Mouse (Mus musculus) 3134 (cell line): ENCODE results near the gene Socs1.
A peak's percentile ranks its signal among the peaks of the same experiment; 100 is the strongest.

Source experiments
- DNase-seq: peaks from one replicate; pipeline ENCODE4 v3.0.0-alpha.2; 2011; ENCODE audit warnings: low spot score; ENCODE audit not compliant: insufficient read length; ENCODE audit errors: extremely low read depth

Socs1 gene

DNA sequence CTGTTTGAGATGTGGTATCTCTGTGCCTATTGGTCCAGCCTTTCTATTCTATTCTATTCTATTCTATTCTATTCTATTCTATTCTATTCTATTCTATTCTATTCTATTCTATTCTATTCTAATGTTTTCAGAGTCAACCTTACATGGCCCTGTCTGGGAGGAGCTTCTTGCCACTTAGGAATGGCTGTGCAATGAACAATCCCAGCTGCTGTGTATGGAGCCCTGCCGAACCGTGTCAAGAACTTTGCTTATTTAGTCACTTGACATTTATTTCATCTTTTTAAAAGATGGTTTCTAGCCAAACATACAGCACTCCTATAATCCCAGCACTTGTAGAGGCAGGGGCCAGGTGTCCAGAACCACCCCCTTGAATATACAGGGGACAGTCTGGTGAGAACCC lies 21.0 kb downstream of the Socs1 start:
- no peak for DNase-seq

DNA sequence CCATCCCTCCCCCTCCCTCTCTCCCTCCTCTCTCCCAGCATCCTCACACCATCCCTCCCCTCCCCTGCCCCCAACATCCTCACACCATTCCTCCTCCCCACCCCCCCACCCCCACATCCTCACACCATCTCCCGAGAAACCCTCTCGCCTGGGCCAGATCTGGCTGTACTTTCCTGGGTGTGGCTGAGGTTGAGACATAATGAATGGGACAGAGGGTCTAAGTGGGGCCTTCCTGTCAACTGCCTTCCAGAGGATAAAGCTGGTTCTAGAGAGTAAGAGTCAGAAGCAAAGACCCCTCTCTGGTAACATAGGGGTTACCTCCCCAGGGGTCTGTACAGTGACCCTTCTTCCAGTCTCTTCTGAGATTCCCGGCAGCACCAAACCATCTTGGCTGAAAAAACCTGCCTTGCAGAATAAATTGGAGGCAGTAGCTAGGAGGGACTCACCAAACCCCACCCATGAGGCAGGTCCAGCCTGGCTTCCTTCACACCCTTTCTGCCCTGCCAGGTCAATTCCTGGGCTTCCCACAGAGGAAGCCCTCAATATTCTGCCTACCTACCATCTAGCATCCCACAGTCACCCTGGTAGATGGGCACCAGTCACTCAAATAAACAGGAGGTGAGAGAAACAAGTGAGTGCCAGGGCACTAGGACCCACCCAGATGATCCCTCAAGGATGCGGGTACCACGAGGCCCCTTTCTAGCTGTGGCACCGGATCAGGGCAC lies 21.6 kb downstream of the Socs1 start:
- DNase-seq: no peak

DNA sequence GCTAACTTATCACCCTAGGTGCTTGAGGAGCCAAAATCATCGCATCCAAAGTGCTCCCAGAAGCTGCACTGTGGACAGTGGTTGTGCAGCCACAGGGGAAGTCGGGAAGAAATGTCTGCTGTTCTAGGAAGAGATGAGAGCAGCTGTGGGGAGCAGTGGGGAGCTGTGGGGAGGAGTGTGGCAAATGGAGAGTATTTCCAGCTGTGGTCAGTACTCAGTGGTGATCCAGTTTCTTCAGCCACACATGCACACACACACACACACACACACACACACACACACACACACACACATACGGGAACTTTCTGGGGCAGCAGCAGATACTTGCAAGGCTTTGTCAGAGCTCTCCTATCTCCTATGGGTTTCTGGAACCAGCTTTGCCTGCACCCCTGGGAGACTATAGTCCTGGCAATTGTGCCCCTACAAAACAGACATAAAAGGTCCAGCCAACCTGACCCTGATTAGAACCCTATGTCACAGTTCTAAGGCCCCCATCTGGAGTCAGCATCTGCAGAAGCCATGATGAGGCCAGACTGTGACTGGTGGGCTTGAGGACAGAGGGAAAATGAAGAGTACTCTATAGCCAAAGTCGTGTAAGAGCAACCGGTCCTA lies 22.7 kb downstream of the Socs1 start:
- DNase-seq: no peak

DNA sequence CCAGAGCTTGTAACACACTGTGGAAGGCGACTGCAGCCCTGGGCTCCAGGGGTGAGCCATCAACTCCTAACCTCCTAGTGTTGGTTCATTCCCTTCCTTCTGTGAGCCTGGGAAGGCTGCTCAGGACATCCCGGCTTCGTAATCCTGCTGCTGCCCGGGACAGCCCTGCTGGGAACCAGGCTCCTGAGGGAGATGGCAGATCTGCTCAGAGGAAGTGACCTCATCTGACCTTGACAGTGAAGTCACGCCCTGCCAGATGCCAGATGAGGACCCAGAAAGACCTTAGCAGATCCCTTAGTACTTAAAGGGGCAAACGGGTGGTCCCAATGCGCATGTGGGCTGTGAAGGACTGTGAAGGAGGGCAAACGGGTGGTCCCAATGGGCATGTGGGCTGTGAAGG lies 24.2 kb downstream of the Socs1 start:
- DNase-seq: no peak

DNA sequence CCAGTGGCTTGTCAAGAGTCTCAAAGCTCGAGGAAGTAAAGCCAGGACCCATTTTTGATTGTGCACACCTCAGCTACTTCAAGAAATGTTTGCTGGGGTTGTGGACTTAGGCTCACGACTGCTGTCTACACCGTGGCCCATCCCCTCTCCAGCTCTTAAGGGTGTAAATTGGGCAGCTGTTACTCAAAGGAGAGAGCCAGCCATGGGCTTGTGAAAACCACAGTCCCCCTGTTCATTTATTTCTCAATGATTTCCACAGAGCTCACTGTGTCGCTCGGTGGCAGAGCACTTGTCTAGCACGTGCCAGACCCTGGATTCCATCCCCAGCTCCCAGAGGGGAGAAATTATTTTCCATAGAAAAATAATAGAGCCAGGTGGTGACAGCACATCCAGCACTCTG lies 29.2 kb downstream of the Socs1 start:
- no peak for DNase-seq

DNA sequence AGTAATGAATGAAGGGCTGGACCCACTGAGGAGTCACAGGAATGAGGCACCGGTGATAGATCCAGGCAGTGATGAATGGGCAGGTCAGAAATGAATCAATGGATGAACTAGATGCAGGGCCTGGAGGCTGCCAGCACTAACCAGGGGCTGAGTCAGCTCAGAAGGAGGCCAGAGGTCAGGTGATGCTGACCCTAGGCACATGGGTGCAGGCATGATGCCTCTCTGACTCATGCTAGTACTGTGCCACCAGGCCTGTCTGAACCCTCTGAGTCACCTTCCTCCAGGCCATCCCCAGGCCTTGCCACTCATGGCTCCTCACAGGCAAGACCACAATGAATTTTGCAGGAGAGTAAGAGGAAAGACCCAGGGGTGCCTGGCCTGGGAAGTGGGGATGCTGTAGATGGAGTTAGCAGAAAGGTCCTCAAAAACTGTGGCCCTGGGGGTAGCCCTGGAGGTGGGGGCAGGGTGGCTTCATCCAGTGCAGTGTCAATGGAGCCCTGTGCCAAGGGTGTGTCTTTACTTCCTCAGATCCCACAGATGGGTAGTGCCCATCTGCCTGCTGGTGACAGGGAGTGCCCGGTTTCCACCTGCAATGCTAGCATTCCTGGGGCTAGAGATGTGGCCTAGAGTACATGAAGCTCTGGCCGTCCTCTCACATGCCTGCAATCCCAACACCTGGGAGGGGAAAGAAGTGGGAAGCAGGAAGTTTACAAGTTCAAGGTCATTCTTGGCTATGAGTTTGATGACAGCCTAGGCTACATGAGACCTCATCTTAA lies 30.6 kb downstream of the Socs1 start:
- peak; percentile 96 for DNase-seq

DNA sequence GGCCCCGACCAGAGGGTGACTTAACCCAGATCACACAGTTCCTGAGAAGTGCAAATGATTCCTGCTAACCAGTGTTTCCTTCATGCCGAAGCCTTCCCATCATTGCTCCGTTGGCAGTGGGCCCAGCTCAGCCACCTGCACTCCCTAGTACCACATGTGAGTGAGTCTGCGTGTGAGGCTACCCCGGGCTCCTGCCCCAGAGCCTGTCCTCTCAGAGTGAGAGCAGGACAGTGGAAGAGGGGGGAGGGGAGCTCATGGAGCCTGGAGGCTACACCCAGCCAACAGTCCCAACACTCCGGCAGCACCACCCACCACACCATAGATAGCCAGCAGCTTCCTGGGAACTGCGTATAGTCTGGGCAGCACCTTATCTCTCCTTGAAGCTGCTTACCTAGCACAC lies 35.5 kb downstream of the Socs1 start:
- DNase-seq: no peak

DNA sequence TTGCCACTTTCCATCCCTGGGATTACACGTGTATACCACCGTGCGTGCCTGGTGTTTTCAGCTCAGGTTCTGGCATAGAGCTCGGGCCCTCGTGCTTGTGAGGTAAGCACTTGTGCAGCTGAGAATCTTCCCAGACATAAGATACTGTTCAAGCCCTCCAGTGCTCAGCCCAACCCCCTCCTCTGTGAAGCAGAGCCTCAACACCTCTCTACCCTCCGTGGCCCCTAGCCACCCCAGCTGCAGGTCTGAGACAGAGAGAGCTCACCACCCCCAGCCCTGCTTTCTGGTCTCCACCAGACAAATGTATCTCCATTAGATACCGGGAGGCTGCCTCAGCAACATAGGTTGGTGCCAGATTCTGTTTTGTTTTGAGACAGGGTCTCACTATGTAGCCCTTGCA lies 36.1 kb downstream of the Socs1 start:
- DNase-seq: no peak

DNA sequence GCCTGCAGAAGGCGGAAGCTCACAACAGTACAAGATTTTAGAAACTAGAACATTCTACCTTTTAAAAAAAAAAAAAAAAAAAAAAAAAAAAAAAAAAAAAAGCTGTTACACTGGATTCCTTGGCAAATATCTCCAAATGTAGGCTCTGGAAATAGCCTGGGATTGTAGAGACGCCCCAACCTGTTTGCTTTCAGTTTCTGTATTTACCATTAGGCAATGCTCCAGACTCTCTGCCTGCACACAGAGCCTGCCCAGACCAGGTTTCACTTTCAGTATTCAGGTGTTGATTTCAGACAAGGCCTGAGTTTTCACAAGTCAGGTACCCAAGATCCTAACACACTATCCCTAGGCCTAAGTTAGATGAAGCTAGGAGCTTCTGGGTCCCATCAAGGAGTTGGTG lies 44.3 kb downstream of the Socs1 start:
- no peak for DNase-seq

DNA sequence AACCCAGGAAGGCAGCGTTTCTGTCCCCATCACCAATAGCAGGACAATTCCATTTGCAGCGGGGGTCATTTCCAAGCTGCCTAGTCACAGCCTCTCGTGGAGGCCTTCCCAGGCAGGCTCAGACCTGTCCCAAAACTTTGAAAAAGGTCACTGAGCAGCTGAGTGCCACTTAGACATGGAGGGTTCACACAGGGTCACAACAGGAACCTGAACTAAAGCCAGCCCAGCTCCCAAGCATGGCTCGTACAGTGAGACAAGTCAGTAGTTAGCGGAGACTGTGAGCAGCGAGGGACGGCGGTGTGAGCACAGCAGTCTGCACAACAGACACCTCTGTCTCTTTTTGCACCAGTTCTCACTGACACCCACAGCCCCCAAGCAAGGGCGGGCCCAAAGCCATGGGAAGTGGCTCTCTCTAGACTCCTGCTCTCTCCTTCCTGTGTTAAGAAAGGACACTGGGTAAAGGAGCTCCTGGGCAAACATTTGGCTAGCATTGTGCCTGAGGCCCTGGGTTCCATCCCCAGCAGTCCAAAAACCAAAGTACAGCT lies 45.4 kb downstream of the Socs1 start:
- no peak for DNase-seq

DNA sequence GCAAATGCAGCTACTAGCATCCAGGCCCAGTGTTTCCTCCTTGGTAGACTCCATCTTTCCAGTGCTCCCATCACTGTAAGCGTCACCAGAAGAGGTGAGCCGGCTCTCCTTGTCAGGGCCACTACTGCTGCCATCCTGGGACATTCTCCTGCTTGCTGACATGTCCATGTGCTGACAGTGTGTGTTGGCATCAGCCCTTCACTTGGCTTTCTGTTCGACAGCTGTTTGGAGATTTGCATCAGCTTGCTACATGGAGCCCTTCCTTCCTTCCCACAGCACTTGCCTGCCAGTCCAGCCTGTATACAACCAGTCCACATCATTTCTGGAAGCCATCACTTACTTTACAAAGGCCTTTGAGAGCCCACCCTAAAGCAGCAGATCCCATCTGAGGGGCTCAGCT lies 46.5 kb downstream of the Socs1 start:
- DNase-seq: no peak

DNA sequence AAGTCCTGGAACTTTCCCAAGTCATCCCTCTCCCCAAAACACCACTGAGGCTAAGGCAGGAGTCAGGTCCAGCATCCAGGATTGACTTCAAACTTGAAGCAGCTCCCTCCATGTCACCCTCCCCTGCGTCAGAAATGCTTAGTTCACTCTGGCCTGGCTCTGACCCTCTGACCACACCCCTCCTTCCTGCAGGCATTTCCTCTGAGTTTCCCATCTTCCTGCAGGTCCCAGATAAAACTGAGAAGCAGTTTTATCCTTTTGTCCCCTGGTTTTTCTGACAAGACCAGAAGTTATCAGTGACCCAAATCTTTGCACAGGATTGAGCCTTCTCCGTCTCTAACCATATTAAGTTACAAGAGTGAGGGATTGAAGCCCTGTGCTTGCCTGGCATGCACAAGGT lies 47.8 kb downstream of the Socs1 start:
- no peak for DNase-seq

DNA sequence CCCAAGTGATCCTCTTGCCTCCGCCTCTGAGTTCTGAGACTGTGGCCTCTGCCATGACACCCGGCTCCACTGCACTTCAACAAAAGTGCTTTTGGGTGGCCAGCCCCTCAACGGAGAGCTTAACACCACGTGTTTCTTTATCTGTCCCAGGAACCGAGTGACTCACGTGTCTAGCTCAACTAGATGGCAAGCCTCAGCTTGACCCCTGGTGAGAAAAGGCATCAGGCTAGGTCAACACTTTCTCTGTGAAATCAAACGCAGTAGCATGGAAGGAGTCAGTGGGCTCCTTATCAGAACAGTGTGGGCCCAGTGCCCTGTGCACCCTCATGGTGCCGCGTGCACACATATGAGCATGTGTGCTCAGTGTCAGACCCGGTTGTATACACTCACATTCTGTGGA lies 49.0 kb downstream of the Socs1 start:
- no peak for DNase-seq

DNA sequence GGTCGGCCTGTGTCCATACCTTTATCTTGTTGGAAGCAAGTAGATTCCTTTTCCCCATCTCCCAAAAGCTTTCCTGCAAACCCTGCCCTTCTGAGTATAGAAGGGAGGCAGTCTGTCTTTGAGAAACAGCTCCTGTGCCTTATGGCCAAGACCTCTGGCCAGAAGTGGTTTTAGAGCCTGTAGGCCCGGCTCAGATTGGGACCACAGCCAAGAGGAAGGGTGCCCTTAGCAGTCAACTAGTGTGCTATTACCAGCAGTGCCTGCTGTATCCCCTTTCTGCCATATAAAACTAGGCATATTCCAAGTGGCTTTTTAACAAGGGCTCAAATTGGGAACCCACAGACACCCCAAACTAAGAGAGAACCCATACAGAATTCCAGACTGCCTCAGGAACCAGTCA lies 49.6 kb downstream of the Socs1 start:
- DNase-seq: no peak

DNA sequence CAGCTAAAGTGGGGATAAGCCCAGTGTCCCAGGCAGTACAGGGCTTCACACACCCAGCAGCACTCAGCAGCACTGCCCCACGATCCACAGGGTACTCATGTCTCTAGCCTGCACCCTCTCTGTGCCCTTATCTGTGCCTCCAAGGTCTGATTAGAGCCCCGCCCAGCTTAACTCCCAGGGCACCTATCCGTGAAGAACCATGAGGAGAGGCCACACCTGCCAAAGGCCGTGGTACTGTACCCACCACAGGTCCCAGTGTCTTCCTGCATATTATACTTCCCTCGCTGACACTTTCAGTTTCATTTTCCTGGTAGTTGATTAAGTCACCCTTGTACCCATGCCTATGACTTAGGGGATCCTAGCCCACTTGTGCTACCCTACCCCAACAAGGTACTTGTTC lies 52.9 kb downstream of the Socs1 start:
- no peak for DNase-seq
